Mouse (Mus musculus) forebrain, embryonic 13.5 days (tissue): Measurements from ENCODE around the gene Slc41a3. TPM values are rescaled to one million over a fixed set of nuclear protein-coding genes. Genes with fewer than 3 reads are reported as not detected.
A peak's percentile ranks its signal among the peaks of the same experiment; 100 is the strongest.

Experiments
- ATAC-seq: fragments of 200-750 bp; cut with Nextera tagmentation; 2 replicates; pipeline ENCODE4 v1.8.0; 2017
- H3K27ac ChIP-seq: fragments of 300-500 bp; sonication (generic); 2 replicates; pipeline ENCODE4 v1.5.1; 2015; ENCODE audit warnings: inconsistent platforms, mild to moderate bottlenecking, moderate library complexity
- H3K27me3 ChIP-seq: fragments of 300-500 bp; sonication (generic); 2 replicates; pipeline ENCODE4 v1.6.1; 2015; ENCODE audit warnings: mild to moderate bottlenecking, inconsistent platforms
- H3K36me3 ChIP-seq: fragments of 300-500 bp; sonication (generic); 2 replicates; pipeline ENCODE4 v1.6.1; 2015; ENCODE audit warnings: mild to moderate bottlenecking, inconsistent platforms; ENCODE audit not compliant: poor library complexity, severe bottlenecking
- H3K4me1 ChIP-seq: fragments of 300-500 bp; sonication (generic); 2 replicates; pipeline ENCODE4 v1.6.1; 2015; ENCODE audit warnings: inconsistent platforms
- H3K4me2 ChIP-seq: fragments of 300-500 bp; sonication (generic); 2 replicates; pipeline ENCODE4 v1.6.1; 2015; ENCODE audit warnings: inconsistent platforms, mild to moderate bottlenecking, moderate library complexity
- H3K4me3 ChIP-seq: fragments of 300-500 bp; sonication (generic); 2 replicates; pipeline ENCODE4 v1.5.1; 2015; ENCODE audit warnings: mild to moderate bottlenecking, inconsistent platforms
- H3K9ac ChIP-seq: fragments of 300-500 bp; sonication (generic); 2 replicates; pipeline ENCODE4 v1.6.1; 2015; ENCODE audit warnings: mild to moderate bottlenecking, inconsistent platforms
- H3K9me3 ChIP-seq: fragments of 300-500 bp; sonication (generic); replicated peaks from 2 replicates; pipeline ENCODE4 v1.6.1; 2016; ENCODE audit warnings: inconsistent platforms
- WGBS: fragments of 180-500 bp; shearing (Covaris S2); methylation state at CpG from one replicate; pipeline ENCODE4 v1.1.7; 2015; 5-methylcytosine and 5-hydroxymethylcytosine counted together
- polyA plus RNA-seq: library from polyadenylated mRNA; unstranded; fragments of >200 nt; fragmentation: Nextera tagmentation; extraction: Ambion mirVana; gene quantifications from 2 replicates; pipeline ENCODE4 v1.2.1, GENCODE M21; 2015

Slc41a3 gene
- polyA plus RNA-seq, 1 experiment from 2014 or later: 1.7 TPM

- no peaks in the 10 kb centered on the region for H3K9me3 ChIP-seq
- no peak overlapping the region for H3K27ac ChIP-seq
- no peak overlapping the region for H3K4me2 ChIP-seq
- no peaks in the 10 kb centered on the region for H3K36me3 ChIP-seq
- peaks cover 5% of the 10 kb centered on the region; the same call in 1 of the 2 replicates for H3K4me1 ChIP-seq
- H3K9ac ChIP-seq: no peak overlapping the region
- H3K27me3 ChIP-seq: peaks cover 11% of the 10 kb centered on the region
- H3K4me3 ChIP-seq: no peak overlapping the region
- 92% methylated on average over 3 of the region's 3 CpGs for WGBS
- ATAC-seq: no peak
Measured at GRCm38 (mm10) chr6:90602304-90602703, 2.2 kb upstream of the Slc41a3 start.

- no peak overlapping the region for H3K4me3 ChIP-seq
- no peaks in the 10 kb centered on the region for H3K36me3 ChIP-seq
- no peak overlapping the region for H3K27ac ChIP-seq
- no peak overlapping the region for H3K9ac ChIP-seq
- peaks cover 11% of the 10 kb centered on the region for H3K27me3 ChIP-seq
- ATAC-seq: no peak
- H3K4me2 ChIP-seq: no peak overlapping the region
- no peaks in the 10 kb centered on the region for H3K9me3 ChIP-seq
- H3K4me1 ChIP-seq: peaks cover 5% of the 10 kb centered on the region; the same call in 1 of the 2 replicates
- WGBS: 70% methylated on average over 7 of the region's 7 CpGs
Measured at GRCm38 (mm10) chr6:90603126-90603525, 1.4 kb upstream of the Slc41a3 start.

- 61% methylated on average over 3 of the region's 3 CpGs for WGBS
Measured at GRCm38 (mm10) chr6:90604130-90604529, 395 bp upstream of the Slc41a3 start.

GRCm38 (mm10) chr6:90605298-90605665 lies 757 bp downstream of the Slc41a3 start:
- Histone ChIP-seq H3K27ac (no peak overlapping the region), H3K4me2 (peak overlapping the region; percentile 74), H3K27me3 (peaks cover 11% of the 10 kb centered on the region), H3K9me3 (no peaks in the 10 kb centered on the region), H3K36me3 (no peaks in the 10 kb centered on the region), H3K9ac (peak overlapping the region; percentile 68), H3K4me1 (peaks cover 5% of the 10 kb centered on the region; the same call in 1 of the 2 replicates), H3K4me3 (peak overlapping the region; percentile 56)
- no peak for ATAC-seq
- 25% methylated on average over 5 of the region's 5 CpGs for WGBS

More at GRCm38 (mm10) chr6:90604130-90604529, 395 bp upstream of the Slc41a3 start:
- H3K27ac ChIP-seq: no peak overlapping the region
- peaks cover 5% of the 10 kb centered on the region; the same call in 1 of the 2 replicates for H3K4me1 ChIP-seq
- H3K9ac ChIP-seq: no peak overlapping the region
- H3K9me3 ChIP-seq: no peaks in the 10 kb centered on the region
- H3K27me3 ChIP-seq: peaks cover 11% of the 10 kb centered on the region
- no peaks in the 10 kb centered on the region for H3K36me3 ChIP-seq
- H3K4me2 ChIP-seq: peak overlapping the region; percentile 74
- ATAC-seq: no peak
- H3K4me3 ChIP-seq: peak overlapping the region; percentile 56

GRCm38 (mm10) chr6:90606538-90606937 lies 2.0 kb downstream of the Slc41a3 start:
- no peak for ATAC-seq
- Histone ChIP-seq H3K36me3 (no peaks in the 10 kb centered on the region), H3K9ac (no peak overlapping the region), H3K9me3 (no peaks in the 10 kb centered on the region), H3K4me1 (peaks cover 5% of the 10 kb centered on the region; the same call in 1 of the 2 replicates), H3K4me3 (no peak overlapping the region), H3K27ac (no peak overlapping the region), H3K27me3 (peaks cover 11% of the 10 kb centered on the region), H3K4me2 (no peak overlapping the region)
- 26% methylated on average over 7 of the region's 7 CpGs for WGBS

GRCm38 (mm10) chr6:90607196-90607595 lies 2.7 kb downstream of the Slc41a3 start:
- 14% methylated on average over 5 of the region's 5 CpGs for WGBS
- H3K4me1 ChIP-seq: peaks cover 5% of the 10 kb centered on the region; the same call in 1 of the 2 replicates
- ATAC-seq: no peak
- no peak overlapping the region for H3K4me2 ChIP-seq
- no peak overlapping the region for H3K9ac ChIP-seq
- no peaks in the 10 kb centered on the region for H3K36me3 ChIP-seq
- no peak overlapping the region for H3K4me3 ChIP-seq
- H3K27me3 ChIP-seq: peaks cover 11% of the 10 kb centered on the region
- H3K27ac ChIP-seq: no peak overlapping the region
- no peaks in the 10 kb centered on the region for H3K9me3 ChIP-seq

GRCm38 (mm10) chr6:90608186-90608585 lies 3.7 kb downstream of the Slc41a3 start:
- H3K27ac ChIP-seq: no peak overlapping the region
- H3K9ac ChIP-seq: no peak overlapping the region
- H3K4me1 ChIP-seq: peaks cover 5% of the 10 kb centered on the region; the same call in 1 of the 2 replicates
- ATAC-seq: no peak
- WGBS: 75% methylated on average over 6 of the region's 6 CpGs
- no peaks in the 10 kb centered on the region for H3K36me3 ChIP-seq
- H3K9me3 ChIP-seq: no peaks in the 10 kb centered on the region
- H3K4me2 ChIP-seq: no peak overlapping the region
- peaks cover 9% of the 10 kb centered on the region for H3K27me3 ChIP-seq
- no peak overlapping the region for H3K4me3 ChIP-seq

- peaks cover 2% of the 10 kb centered on the region; the same call in 1 of the 2 replicates for H3K4me1 ChIP-seq
- H3K4me3 ChIP-seq: no peak overlapping the region
- H3K4me2 ChIP-seq: no peak overlapping the region
- no peaks in the 10 kb centered on the region for H3K36me3 ChIP-seq
- no peak overlapping the region; the same call in 1 of the 2 replicates for H3K27ac ChIP-seq
- no peaks in the 10 kb centered on the region for H3K9me3 ChIP-seq
- WGBS: 92% methylated on average over 5 of the region's 5 CpGs
- no peak overlapping the region for H3K9ac ChIP-seq
- ATAC-seq: no peak
- peaks cover 7% of the 10 kb centered on the region for H3K27me3 ChIP-seq
Measured at GRCm38 (mm10) chr6:90610248-90610647, 5.7 kb downstream of the Slc41a3 start.

- Histone ChIP-seq H3K27me3 (no peaks in the 10 kb centered on the region), H3K9ac (no peak overlapping the region), H3K36me3 (no peaks in the 10 kb centered on the region), H3K4me3 (no peak overlapping the region), H3K4me1 (no peaks in the 10 kb centered on the region), H3K27ac (no peak overlapping the region), H3K4me2 (no peak overlapping the region), H3K9me3 (no peaks in the 10 kb centered on the region)
- 87% methylated on average over 8 of the region's 8 CpGs for WGBS
- ATAC-seq: no peak
Measured at GRCm38 (mm10) chr6:90613277-90613676, 8.8 kb downstream of the Slc41a3 start.

- Histone ChIP-seq H3K4me3 (no peak overlapping the region), H3K36me3 (no peaks in the 10 kb centered on the region), H3K9ac (no peak overlapping the region), H3K27ac (no peak overlapping the region), H3K9me3 (no peaks in the 10 kb centered on the region), H3K27me3 (no peaks in the 10 kb centered on the region), H3K4me1 (no peaks in the 10 kb centered on the region), H3K4me2 (no peak overlapping the region)
- WGBS: 77% methylated on average over 7 of the region's 7 CpGs
- no peak for ATAC-seq
Measured at GRCm38 (mm10) chr6:90615362-90615761, 10.8 kb downstream of the Slc41a3 start.

- no peaks in the 10 kb centered on the region for H3K27me3 ChIP-seq
- no peaks in the 10 kb centered on the region for H3K36me3 ChIP-seq
- H3K4me1 ChIP-seq: no peaks in the 10 kb centered on the region
- H3K4me3 ChIP-seq: no peak overlapping the region
- no peaks in the 10 kb centered on the region for H3K9me3 ChIP-seq
- no peak overlapping the region for H3K4me2 ChIP-seq
- H3K27ac ChIP-seq: no peak overlapping the region
- ATAC-seq: no peak
- 82% methylated on average over 6 of the region's 6 CpGs for WGBS
- no peak overlapping the region for H3K9ac ChIP-seq
Measured at GRCm38 (mm10) chr6:90615991-90616390, 11.5 kb downstream of the Slc41a3 start.

- Histone ChIP-seq H3K36me3 (no peaks in the 10 kb centered on the region), H3K9ac (no peak overlapping the region), H3K4me1 (no peaks in the 10 kb centered on the region), H3K27ac (no peak overlapping the region), H3K9me3 (no peaks in the 10 kb centered on the region), H3K4me3 (no peak overlapping the region), H3K27me3 (no peaks in the 10 kb centered on the region), H3K4me2 (no peak overlapping the region)
- 88% methylated on average over 6 of the region's 6 CpGs for WGBS
- no peak for ATAC-seq
Measured at GRCm38 (mm10) chr6:90616481-90616880, 12.0 kb downstream of the Slc41a3 start.

- H3K4me3 ChIP-seq: no peak overlapping the region
- H3K27me3 ChIP-seq: no peaks in the 10 kb centered on the region
- WGBS: 75% methylated on average over 4 of the region's 4 CpGs
- no peak overlapping the region for H3K9ac ChIP-seq
- ATAC-seq: no peak
- no peaks in the 10 kb centered on the region for H3K36me3 ChIP-seq
- H3K9me3 ChIP-seq: no peaks in the 10 kb centered on the region
- no peak overlapping the region for H3K4me2 ChIP-seq
- H3K4me1 ChIP-seq: no peaks in the 10 kb centered on the region
- H3K27ac ChIP-seq: no peak overlapping the region
Measured at GRCm38 (mm10) chr6:90618274-90618673, 13.7 kb downstream of the Slc41a3 start.
